Mouse (Mus musculus) MEL (cell line): Measurements from ENCODE around the gene Magea1. TPM values are rescaled to one million over a fixed set of nuclear protein-coding genes. Genes with fewer than 3 reads are reported as not detected.
"Not testable (repeated sequence)": the region's sequence is repeated elsewhere in the genome, so short reads cannot be mapped to it uniquely, and the experiment has no call there.

Source experiments
- DNase-seq: peaks from one replicate; pipeline ENCODE4 v3.0.0; 2011; ENCODE audit warnings: low read depth, low spot score
- H3K27ac ChIP-seq: 2 replicates; pipeline ENCODE4 v1.5.1; 2012; ENCODE audit warnings: low read depth, mild to moderate bottlenecking, control low read depth, low read length, moderate library complexity; ENCODE audit not compliant: control insufficient read depth
- H3K27me3 ChIP-seq, 2 experiments: fragments of 150-350 bp in 1 of 2; sonication (generic) in 1 of 2; 2 replicates each; pipeline ENCODE4 v1.6.1; 2012; ENCODE audit warnings: low read length in 2 of 2, mild to moderate bottlenecking in 2 of 2, improper control_type of control experiment in 1 of 2, moderate library complexity in 1 of 2; ENCODE audit not compliant: insufficient read depth in 2 of 2, control insufficient read depth in 1 of 2
- H3K36me3 ChIP-seq, 2 experiments: 2 replicates each; pipeline ENCODE4 v1.6.1; 2012 to 2014; ENCODE audit warnings: low read length in 2 of 2, improper control_type of control experiment in 1 of 2, inconsistent platforms in 1 of 2, mild to moderate bottlenecking in 1 of 2; ENCODE audit not compliant: insufficient read depth in 2 of 2, control insufficient read depth in 1 of 2
- H3K4me1 ChIP-seq, 2 experiments: fragments of 150-350 bp in 1 of 2; sonication (generic) in 1 of 2; 2 replicates each; pipeline ENCODE4 v1.6.1; 2012; ENCODE audit warnings: low read length in 2 of 2, improper control_type of control experiment in 1 of 2, mild to moderate bottlenecking in 1 of 2; ENCODE audit not compliant: insufficient read depth in 2 of 2, control insufficient read depth in 1 of 2
- H3K4me3 ChIP-seq, 2 experiments: fragments of 150-350 bp in 1 of 2; sonication (generic) in 1 of 2; 2 replicates each; pipeline ENCODE4 v1.5.1; 2012; ENCODE audit warnings: low read depth in 2 of 2, low read length in 2 of 2, mild to moderate bottlenecking in 2 of 2, moderate library complexity in 2 of 2, control low read depth in 1 of 2, improper control_type of control experiment in 1 of 2; ENCODE audit not compliant: control insufficient read depth in 1 of 2, insufficient read depth in 1 of 2
- H3K79me2 ChIP-seq: 2 replicates; pipeline ENCODE4 v1.6.1; 2012; ENCODE audit warnings: mild to moderate bottlenecking, low read length, moderate library complexity; ENCODE audit not compliant: control insufficient read depth, poor library complexity, insufficient read depth
- H3K9ac ChIP-seq: 2 replicates; pipeline ENCODE4 v1.6.1; 2012; ENCODE audit warnings: low read depth, mild to moderate bottlenecking, control low read depth, low read length, moderate library complexity; ENCODE audit not compliant: control insufficient read depth, poor library complexity, severe bottlenecking
- H3K9me3 ChIP-seq: fragments of 150-350 bp; sonication (generic); replicated peaks from 2 replicates; pipeline ENCODE4 v1.6.1; 2012; ENCODE audit warnings: mild to moderate bottlenecking, low read length, improper control_type of control experiment, moderate library complexity; ENCODE audit not compliant: insufficient read depth
- CTCF ChIP-seq, 3 experiments: IDR thresholded peaks in 2 of 3; conservative IDR thresholded peaks in 1 of 3; 2 replicates each; pipeline ENCODE4 v1.5.1; 2011 to 2012; ENCODE audit warnings: low read length in 3 of 3, low read depth in 2 of 3, mild to moderate bottlenecking in 2 of 3, improper control_type of control experiment in 1 of 3, inconsistent platforms in 1 of 3, mixed read lengths in 1 of 3, moderate library complexity in 1 of 3; ENCODE audit not compliant: control insufficient read depth in 1 of 3, insufficient read depth in 1 of 3, poor library complexity in 1 of 3, severe bottlenecking in 1 of 3
- NRF1 ChIP-seq: IDR thresholded peaks from 2 replicates; pipeline ENCODE4 v1.6.1; 2014; ENCODE audit warnings: low read depth, mild to moderate bottlenecking, inconsistent platforms, low read length, improper control_type of control experiment, moderate library complexity; ENCODE audit not compliant: poor library complexity, insufficient read depth, severe bottlenecking
- RAD21 ChIP-seq: IDR thresholded peaks from 2 replicates; pipeline ENCODE4 v1.6.1; 2011; ENCODE audit warnings: mild to moderate bottlenecking, low read depth, low read length, improper control_type of control experiment
- SMC3 ChIP-seq: IDR thresholded peaks from 2 replicates; pipeline ENCODE4 v1.6.1; 2011; ENCODE audit warnings: low read depth, low read length, improper control_type of control experiment
- TCF12 ChIP-seq: IDR thresholded peaks from 2 replicates; pipeline ENCODE4 v1.6.1; 2014; ENCODE audit warnings: low read depth, mild to moderate bottlenecking, inconsistent platforms, low read length, improper control_type of control experiment, moderate library complexity
- USF1 ChIP-seq: IDR thresholded peaks from 2 replicates; pipeline ENCODE4 v1.6.1; 2014; ENCODE audit warnings: low read depth, mild to moderate bottlenecking, inconsistent platforms, low read length, improper control_type of control experiment, moderate library complexity
- ZC3H11A ChIP-seq: IDR thresholded peaks from 2 replicates; pipeline ENCODE4 v1.6.1; 2012; ENCODE audit warnings: low read depth, mild to moderate bottlenecking, inconsistent platforms, low read length, improper control_type of control experiment
- polyA plus RNA-seq, 2 experiments: library from polyadenylated mRNA; stranded (reverse) in 1 of 2; unstranded in 1 of 2; fragments of >175 nt in 1 of 2; fragments of >200 nt in 1 of 2; gene quantifications; 2 replicates each; pipeline versions ENCODE4 v1.2.1 to v1.2.4; 2012; ENCODE audit warnings: low replicate concordance in 2 of 2, low read depth in 1 of 2; ENCODE audit not compliant: insufficient read length in 2 of 2, insufficient read depth in 1 of 2, missing spikeins in 1 of 2
- total RNA-seq: library from RNA; depleted of rRNA; stranded (reverse); fragments of 300-350 nt; gene quantifications from 2 replicates; pipeline ENCODE4 v1.2.3, GENCODE M21; 2012; rRNA removed

The Magea1 gene
- total RNA-seq (not detected in 2 replicates), polyA plus RNA-seq (not detected)

DNA sequence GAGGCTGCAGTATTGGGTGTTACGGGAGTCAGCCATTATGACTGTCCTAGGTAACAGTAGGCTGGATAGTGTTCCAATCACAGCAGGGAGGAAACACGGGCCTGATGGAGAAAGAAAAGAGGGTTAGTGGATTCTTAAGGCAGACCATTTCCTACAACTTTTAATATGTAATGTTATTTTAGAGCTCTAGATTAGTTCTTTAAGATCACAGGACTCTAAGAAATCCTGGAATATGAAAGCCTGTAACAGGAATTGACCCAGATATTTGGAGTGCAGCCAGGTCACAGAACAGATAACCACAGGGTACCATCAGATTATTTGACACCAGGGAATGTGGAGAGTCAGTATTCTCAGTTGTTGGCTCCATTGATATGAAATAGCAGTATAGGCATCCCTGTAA, at the start of gene Magea1:
Magea1 (minus strand) TSS at position 101 of the 400 bp plus-strand sequence.
- H3K36me3 ChIP-seq, H3K79me2 ChIP-seq, H3K9me3 ChIP-seq, DNase-seq, H3K4me3 ChIP-seq, H3K4me1 ChIP-seq, H3K27ac ChIP-seq, H3K27me3 ChIP-seq, H3K9ac ChIP-seq: not testable (repeated sequence)

DNA sequence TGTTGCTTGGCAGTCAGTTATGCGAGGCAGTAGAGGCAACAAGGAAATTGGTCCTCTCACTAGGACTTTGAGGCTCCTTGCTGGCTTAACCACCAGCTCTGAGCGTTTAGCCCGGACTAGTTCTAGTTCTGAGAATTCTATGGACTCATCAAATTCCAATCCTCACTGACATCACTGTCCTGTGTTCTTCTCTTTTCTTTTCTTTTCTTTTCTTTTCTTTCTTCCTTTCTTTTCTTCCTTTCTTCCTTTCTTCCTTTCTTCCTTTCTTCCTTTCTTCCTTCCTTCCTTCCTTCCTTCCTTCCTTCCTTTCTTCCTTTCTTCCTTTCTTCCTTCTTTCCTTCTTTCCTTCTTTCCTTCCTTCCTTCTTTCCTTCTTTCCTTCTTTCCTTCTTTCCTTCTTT, 38.7 kb upstream of the Magea1 start, which contains the start of gene Cldn34b2:
Cldn34b2 (minus strand) TSS at position 101 of the 400 bp plus-strand sequence.
- H3K9ac ChIP-seq, H3K9me3 ChIP-seq, H3K36me3 ChIP-seq, H3K27ac ChIP-seq, H3K4me3 ChIP-seq, DNase-seq, H3K79me2 ChIP-seq, H3K4me1 ChIP-seq, H3K27me3 ChIP-seq: not testable (repeated sequence)

DNA sequence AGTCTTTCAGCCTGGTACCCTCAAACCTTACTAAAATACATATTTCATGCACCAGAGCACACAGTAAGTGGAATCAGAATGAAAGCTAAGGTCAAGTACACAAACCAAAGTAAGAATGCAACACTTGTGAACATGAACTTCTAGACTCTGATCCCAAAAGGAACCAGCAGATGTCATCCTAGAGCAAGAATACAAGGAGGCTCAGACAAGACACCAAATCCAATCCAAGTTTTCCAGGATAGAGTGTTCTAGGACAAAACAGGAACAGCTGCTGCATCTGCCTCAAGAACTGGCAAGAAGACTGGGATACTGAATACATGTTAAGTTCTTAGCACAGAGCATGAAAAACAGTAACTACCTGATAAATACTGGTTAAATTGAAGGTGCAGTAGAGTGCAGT, 8.4 kb upstream of the Magea1 start:
- Histone ChIP-seq H3K79me2 (no peaks in the 10 kb centered on the region), H3K9me3 (no peaks in the 10 kb centered on the region), H3K4me1 (no peaks in the 10 kb centered on the region), H3K4me3 (no peak overlapping the region), H3K9ac (no peak overlapping the region), H3K27me3 (no peaks in the 10 kb centered on the region), H3K36me3 (no peaks in the 10 kb centered on the region), H3K27ac (no peak overlapping the region)
- peak; percentile 6 for DNase-seq
- TF ChIP-seq RAD21 (peak; percentile 36), SMC3 (peak; percentile 61), CTCF (IDR thresholded peaks at IDR 0.05 in 2 of 3, conservative IDR thresholded peaks at IDR 0.05 in 1 of 3; ENCODE audit: control insufficient read depth in 1 of 3, insufficient read depth in 1 of 3, low read depth in 2 of 3, low read length in 3 of 3, poor library complexity in 1 of 3, severe bottlenecking in 1 of 3) (peak in 2 of 3 experiments; percentile 15 to 44; a peak in 2 of 6 replicates), ZC3H11A (0 out of 2 replicates have a peak, but pooled peaks have one; percentile 21), NRF1 (no peak), USF1 (no peak), TCF12 (no peak)

DNA sequence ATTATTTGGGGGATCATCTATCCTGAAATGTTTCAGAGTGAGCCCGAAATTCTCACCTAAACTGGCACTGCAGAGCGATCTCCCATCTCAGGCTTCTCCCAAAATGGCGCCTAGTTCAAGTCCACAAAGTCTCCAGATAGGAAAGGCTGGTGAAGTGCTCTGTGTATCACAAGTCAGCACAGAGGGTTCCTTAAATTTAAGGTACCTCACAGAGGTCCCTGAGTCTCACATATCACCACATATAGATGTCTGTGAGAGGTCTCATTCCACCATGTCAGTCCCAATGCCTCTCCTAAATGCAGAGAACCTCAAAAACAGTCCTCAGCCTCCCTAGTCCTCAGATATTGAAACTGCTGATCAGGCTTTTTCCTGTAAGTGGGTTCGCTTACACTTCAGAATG, 4.0 kb upstream of the Magea1 start, which contains the start of gene Magea2:
Magea2 (minus strand) TSS at position 101 of the 400 bp plus-strand sequence.
- H3K9ac ChIP-seq, DNase-seq, H3K9me3 ChIP-seq, H3K27me3 ChIP-seq, H3K4me1 ChIP-seq, H3K27ac ChIP-seq, H3K79me2 ChIP-seq, H3K4me3 ChIP-seq, H3K36me3 ChIP-seq: not testable (repeated sequence)

DNA sequence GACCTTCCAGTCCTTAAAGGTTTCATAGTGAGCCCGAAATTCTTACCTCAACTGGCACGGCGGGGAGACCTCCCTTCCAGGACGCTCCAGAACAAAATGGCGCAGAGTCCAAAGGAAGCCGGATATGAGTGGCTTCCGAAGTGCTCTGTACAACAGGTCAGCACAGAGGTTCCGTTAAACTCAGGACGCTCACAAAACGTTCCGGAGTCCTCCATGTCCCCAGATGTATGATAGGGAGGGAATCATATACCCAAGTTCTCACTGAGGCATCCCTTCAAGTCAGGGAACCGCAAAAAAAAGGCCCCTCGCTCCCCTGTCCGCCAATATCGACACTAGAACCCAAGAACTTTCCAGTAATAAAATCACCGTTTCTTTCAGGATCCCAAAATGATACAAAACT, 26.5 kb downstream of the Magea1 start, which contains the start of gene Magea5:
Magea5 (minus strand) TSS at position 101 of the 400 bp plus-strand sequence.
- H3K27ac ChIP-seq, H3K9me3 ChIP-seq, H3K4me1 ChIP-seq, H3K79me2 ChIP-seq, H3K27me3 ChIP-seq, H3K9ac ChIP-seq, DNase-seq, H3K4me3 ChIP-seq, H3K36me3 ChIP-seq: not testable (repeated sequence)
